Mouse (Mus musculus): ENCODE data around the gene Krt88.

Gene Krt88

GRCm38 (mm10) chr15:101447444-101447843, at the start of gene Krt88:
TSS of gene Krt88 (plus strand) at chr15:101447744.
- no peak for DNase-seq (ENCODE audit: low spot score)

GRCm38 (mm10) chr15:101398269-101398668, 49.3 kb upstream of the Krt88 start:
- DNase-seq (ENCODE audit: low spot score): no peak

GRCm38 (mm10) chr15:101410775-101411174, 36.8 kb upstream of the Krt88 start, which contains the start of gene Krt7:
TSS of gene Krt7 (plus strand) at chr15:101411043.
- no peak for DNase-seq (ENCODE audit: low spot score)

GRCm38 (mm10) chr15:101412188-101412587, 35.4 kb upstream of the Krt88 start:
- no peak for DNase-seq (ENCODE audit: low spot score)

GRCm38 (mm10) chr15:101413916-101414635, 33.5 kb upstream of the Krt88 start:
- DNase-seq (ENCODE audit: low spot score): no peak

GRCm38 (mm10) chr15:101414807-101415565, 32.6 kb upstream of the Krt88 start:
- DNase-seq (ENCODE audit: low spot score): no peak

GRCm38 (mm10) chr15:101418950-101419349, 28.6 kb upstream of the Krt88 start:
- no peak for DNase-seq (ENCODE audit: low spot score)

- DNase-seq (ENCODE audit: low spot score): peak; percentile 25
Observed at GRCm38 (mm10) chr15:101420903-101421302, 26.6 kb upstream of the Krt88 start.

- no peak for DNase-seq (ENCODE audit: low spot score)
Observed at GRCm38 (mm10) chr15:101424914-101425313, 22.6 kb upstream of the Krt88 start.

GRCm38 (mm10) chr15:101436611-101437010, 10.9 kb upstream of the Krt88 start:
- no peak for DNase-seq (ENCODE audit: low spot score)

- no peak for DNase-seq (ENCODE audit: low spot score)
Observed at GRCm38 (mm10) chr15:101438555-101438954, 9.0 kb upstream of the Krt88 start, which contains the start of gene Krt87. TSS of gene Krt87 (minus strand) at chr15:101438804.

- DNase-seq (ENCODE audit: low spot score): no peak
Observed at GRCm38 (mm10) chr15:101440837-101441236, 6.7 kb upstream of the Krt88 start.

- no peak for DNase-seq (ENCODE audit: low spot score)
Observed at GRCm38 (mm10) chr15:101446572-101446971, 972 bp upstream of the Krt88 start.

- DNase-seq (ENCODE audit: low spot score): peak; percentile 14
Observed at GRCm38 (mm10) chr15:101453093-101453736, 5.7 kb downstream of the Krt88 start.

- no peak for DNase-seq (ENCODE audit: low spot score)
Observed at GRCm38 (mm10) chr15:101454774-101455173, 7.2 kb downstream of the Krt88 start.

- no peak for DNase-seq (ENCODE audit: low spot score)
Observed at GRCm38 (mm10) chr15:101455292-101455691, 7.7 kb downstream of the Krt88 start.

- DNase-seq (ENCODE audit: low spot score): no peak
Observed at GRCm38 (mm10) chr15:101455891-101456290, 8.3 kb downstream of the Krt88 start.

- DNase-seq (ENCODE audit: low spot score): no peak
Observed at GRCm38 (mm10) chr15:101458361-101458930, 10.9 kb downstream of the Krt88 start.

GRCm38 (mm10) chr15:101459283-101459682, 11.7 kb downstream of the Krt88 start:
- no peak for DNase-seq (ENCODE audit: low spot score)

- DNase-seq (ENCODE audit: low spot score): no peak
Observed at GRCm38 (mm10) chr15:101463651-101464050, 16.1 kb downstream of the Krt88 start, which contains the start of gene Krt81. TSS of gene Krt81 (minus strand) at chr15:101463751.

GRCm38 (mm10) chr15:101469093-101469492, 21.5 kb downstream of the Krt88 start:
- no peak for DNase-seq (ENCODE audit: low spot score)

- DNase-seq (ENCODE audit: low spot score): no peak
Observed at GRCm38 (mm10) chr15:101472952-101473528, 25.5 kb downstream of the Krt88 start, which contains the start of gene Krt86. TSS of gene Krt86 (plus strand) at chr15:101473478.
